In the genomic region with DNA sequence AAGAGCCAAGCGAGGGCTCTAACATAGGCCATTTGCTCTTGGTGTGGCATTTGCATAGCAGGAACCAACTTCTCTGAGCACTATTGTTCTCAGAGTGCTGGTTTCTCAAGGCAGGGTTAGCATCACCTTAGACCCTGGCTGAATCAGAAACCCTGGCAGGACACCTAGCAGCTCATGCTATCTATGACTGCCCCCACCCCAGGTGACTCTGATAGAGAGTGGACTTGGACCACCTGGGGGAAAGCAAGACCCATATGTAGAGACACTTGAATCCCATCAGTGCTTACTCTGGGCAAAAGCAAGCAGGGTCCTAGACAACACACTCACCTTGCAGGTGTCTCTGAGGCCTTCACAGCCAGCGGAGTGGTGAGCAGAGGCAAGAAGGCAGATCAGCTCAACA, we compare ENCODE assay signal across 19 mouse cellular contexts.
"Had no signal": no experiment of that assay in that cellular context is flagged by ENCODE, and none has a peak within 500 bp of the region (broad histone marks: within the 10 kb centered on the region; RNA-seq: fewer than 3 reads in every experiment).

No protein-coding gene starts in this region.

- H3K9ac ChIP-seq: kidney, embryonic 15.5 days; liver, embryonic 13.5 days; lung, embryonic 14.5 days; midbrain, embryonic 12.5 days; midbrain, embryonic 15.5 days; neural tube, embryonic 12.5 days; neural tube, embryonic 15.5 days had no signal

- H3K36me3 ChIP-seq: kidney, embryonic 15.5 days; liver, embryonic 13.5 days; midbrain, embryonic 12.5 days; midbrain, embryonic 15.5 days; neural tube, embryonic 12.5 days; neural tube, embryonic 15.5 days had no signal

- H3K9me3 ChIP-seq: kidney, embryonic 15.5 days; liver, embryonic 13.5 days; midbrain, embryonic 12.5 days; midbrain, embryonic 15.5 days; neural tube, embryonic 12.5 days; neural tube, embryonic 15.5 days had no signal

- H3K27ac ChIP-seq: kidney, embryonic 15.5 days; left cerebral cortex, adult 2 months; liver, embryonic 13.5 days; macrophage; midbrain, embryonic 12.5 days; midbrain, embryonic 15.5 days; neural tube, embryonic 12.5 days; neural tube, embryonic 15.5 days had no signal

- H3K4me3 ChIP-seq: kidney, embryonic 15.5 days; left cerebral cortex, adult 2 months; liver, embryonic 13.5 days; midbrain, embryonic 12.5 days; midbrain, embryonic 15.5 days; neural tube, embryonic 12.5 days; neural tube, embryonic 15.5 days had no signal

- H3K4me1 ChIP-seq: kidney, embryonic 15.5 days; liver, embryonic 13.5 days; midbrain, embryonic 12.5 days; midbrain, embryonic 15.5 days; neural tube, embryonic 12.5 days; neural tube, embryonic 15.5 days had no signal

- DNase-seq: kidney, adult 11 months; kidney, adult 8-10 months; kidney, postnatal 10 days; kidney, postnatal 36 days; layer of hippocampus, postnatal 36 days; liver, embryonic 13.5 days; lung, embryonic 14.5 days; right cerebral cortex, adult 18-20 months; right cerebral cortex, postnatal 14 days; thymus, postnatal 25 days had no signal

- H3K27me3 ChIP-seq: liver, embryonic 13.5 days; midbrain, embryonic 12.5 days; midbrain, embryonic 15.5 days; neural tube, embryonic 12.5 days; neural tube, embryonic 15.5 days had no signal

- ATAC-seq: inflammation-experienced regulatory T-cells, adult 6 months; lung, postnatal 0 days; midbrain, embryonic 15.5 days had no signal

- H3K4me2 ChIP-seq: kidney, embryonic 15.5 days; liver, embryonic 13.5 days; lung, embryonic 14.5 days; midbrain, embryonic 12.5 days; midbrain, embryonic 15.5 days; neural tube, embryonic 12.5 days; neural tube, embryonic 15.5 days had no signal
